Mouse (Mus musculus) small intestine, adult 2 months (tissue): Measurements from ENCODE around the gene Zfp697.
"Not testable (repeated sequence)": the region's sequence is repeated elsewhere in the genome, so short reads cannot be mapped to it uniquely, and the experiment has no call there.

Experiments
- CTCF ChIP-seq: fragments of 200-500 bp; IDR thresholded peaks from 2 replicates; pipeline ENCODE4 v1.5.1; 2012; ENCODE audit warnings: low read depth, mild to moderate bottlenecking, control low read depth, inconsistent platforms, low read length, moderate library complexity, mixed read lengths; ENCODE audit not compliant: insufficient replicate concordance, insufficient read length; ENCODE audit errors: extremely low read depth
- POLR2A ChIP-seq: fragments of 200-500 bp; IDR thresholded peaks from 2 replicates; pipeline ENCODE4 v1.6.1; 2012; ENCODE audit warnings: low read depth, mild to moderate bottlenecking, control low read depth, inconsistent platforms, low read length, moderate library complexity

GRCm38 (mm10) chr3:98507229-98507628 lies 125.0 kb downstream of the Zfp697 start:
- not testable (repeated sequence) for TF ChIP-seq POLR2A, CTCF
